Mouse (Mus musculus) monocyte, adult 5-6 weeks (primary cell): ENCODE measurements at regions not wholly inside any gene's neighbourhood (a gene's known extent, or its start where the extent isn't known, plus 50 kb on each side); places are given as distances from the start of the nearest gene placed in this dataset.

Experiments
- ATAC-seq: fragments of 153-309, 156-312 bp; replicated peaks from 2 replicates; pipeline ENCODE4 v1.8.0; 2017; ENCODE audit warnings: mild to moderate bottlenecking; ENCODE audit not compliant: low TSS enrichment, insufficient number of reproducible peaks, severe bottlenecking, poor library complexity, low FRiP score

DNA sequence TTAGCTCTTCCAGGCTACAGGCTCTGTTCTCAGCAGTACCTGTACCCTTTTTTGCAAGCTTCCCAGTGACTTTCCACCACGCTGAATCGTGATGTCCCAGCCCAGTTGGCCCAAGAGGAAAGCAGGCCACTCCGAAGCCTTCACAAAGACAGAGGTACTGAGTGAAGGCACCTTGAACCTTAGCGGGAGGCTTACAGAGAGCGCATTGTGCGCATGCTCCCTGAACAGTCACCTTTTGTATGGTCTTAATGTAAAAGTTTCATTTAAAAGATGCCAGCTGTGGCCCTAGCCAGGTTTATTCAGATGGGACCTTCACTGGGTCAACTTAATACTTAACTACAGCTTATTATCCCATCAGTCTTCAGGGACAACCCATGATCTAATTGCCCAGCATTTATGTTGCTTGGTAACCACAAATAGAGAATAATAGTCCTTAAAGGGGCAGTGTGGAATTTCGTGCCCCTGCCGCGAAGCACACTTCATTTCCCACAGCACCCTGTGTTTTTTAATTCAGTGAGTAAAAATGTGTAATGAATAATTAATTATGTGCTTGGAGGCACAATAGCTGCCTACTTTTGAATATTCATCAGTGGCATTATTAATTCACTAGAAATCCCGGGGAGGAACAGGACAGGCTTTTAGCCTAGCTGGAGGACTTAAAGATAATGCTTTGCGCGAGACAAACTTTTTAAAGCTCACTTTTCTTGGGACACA lies 111.3 kb upstream of the Vrk1 start:
- no peak for ATAC-seq

DNA sequence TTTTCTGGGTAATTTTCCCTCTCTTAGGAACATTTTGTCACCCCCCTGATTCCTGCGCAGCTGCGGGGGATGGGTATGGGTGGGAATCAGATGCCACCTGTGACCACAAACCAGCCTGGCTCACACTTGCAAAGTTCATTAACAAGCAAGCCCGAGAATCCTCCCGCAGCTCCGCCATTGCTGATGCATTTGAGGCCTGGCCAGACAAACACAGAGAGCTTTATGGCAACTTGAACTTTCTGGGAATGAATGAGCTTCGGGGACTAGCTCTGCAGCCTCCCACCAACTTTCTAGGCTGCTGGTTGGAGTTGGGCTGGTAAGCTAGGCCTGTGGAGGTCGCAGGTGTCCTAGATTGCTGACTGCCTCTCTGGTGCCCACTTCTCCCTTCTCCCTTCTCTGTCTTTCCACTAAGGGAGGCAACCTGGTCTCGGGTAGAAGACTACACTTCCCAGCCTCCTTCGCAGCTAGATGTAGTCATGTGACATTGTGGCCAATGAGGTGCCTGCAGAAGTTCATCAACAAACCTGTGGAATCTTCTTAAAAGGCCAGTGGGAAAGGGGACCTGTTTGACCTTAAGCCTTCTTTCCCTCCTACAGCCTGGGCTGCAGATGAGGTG lies 110.6 kb upstream of the Vrk1 start:
- no peak for ATAC-seq

DNA sequence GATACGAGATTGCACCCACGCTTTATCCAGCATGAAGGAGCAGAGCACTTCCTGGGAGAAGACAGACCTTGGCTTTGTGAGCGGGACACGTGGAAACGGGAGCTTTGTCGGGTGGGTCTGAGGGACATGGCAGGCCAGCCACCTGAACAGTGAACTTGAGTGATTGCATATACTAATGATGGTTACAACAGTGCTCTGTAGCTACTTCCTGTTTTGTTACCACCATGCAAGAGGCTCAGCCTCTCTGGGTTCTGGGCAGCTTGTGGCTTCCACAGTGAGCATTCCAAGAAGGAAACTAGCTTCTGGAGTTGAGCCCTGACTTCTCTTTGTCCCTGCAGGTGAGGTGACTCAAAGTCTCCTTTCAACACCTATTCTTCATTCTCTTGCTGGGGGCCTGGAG lies 109.5 kb upstream of the Vrk1 start:
- no peak for ATAC-seq

DNA sequence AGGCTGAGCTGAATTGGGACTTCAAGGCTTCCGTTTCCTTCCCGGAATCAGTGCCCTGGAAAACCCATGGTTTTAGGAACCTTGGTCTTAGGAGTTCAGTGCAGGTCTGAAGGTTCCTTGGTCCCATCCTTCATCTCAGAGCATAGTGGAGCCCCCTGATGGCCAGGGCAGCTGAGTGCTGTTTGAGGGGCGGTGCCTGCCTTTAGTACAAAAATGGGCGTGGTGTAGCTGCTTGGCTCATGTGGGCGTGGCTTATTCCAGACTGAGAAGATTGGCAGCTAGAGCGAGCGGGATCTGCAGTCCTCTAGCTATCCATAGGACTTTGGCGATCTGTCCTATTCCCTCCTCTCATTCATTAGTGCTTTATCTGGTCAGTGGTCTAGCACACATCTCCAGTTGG lies 107.0 kb upstream of the Vrk1 start:
- ATAC-seq, result no peak

DNA sequence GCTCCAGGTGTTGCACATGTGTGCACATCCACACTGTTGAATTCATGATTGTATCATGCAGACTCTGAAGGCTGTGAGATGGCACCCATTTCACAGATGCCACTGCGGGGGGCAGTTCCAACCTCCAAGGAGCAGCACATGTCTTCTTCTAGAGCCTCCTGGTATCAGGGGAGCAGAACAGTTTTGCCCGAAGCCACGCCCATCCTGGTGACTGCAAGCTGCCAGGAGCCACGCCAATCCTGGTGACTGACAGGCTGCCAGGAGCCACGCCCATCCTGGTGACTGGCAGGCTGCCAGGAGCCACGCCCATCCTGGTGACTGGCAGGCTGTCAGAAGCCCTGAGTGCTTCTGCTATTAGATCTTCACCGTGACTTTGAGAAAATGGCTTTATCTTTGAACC lies 103.4 kb upstream of the Vrk1 start:
- ATAC-seq, result no peak

DNA sequence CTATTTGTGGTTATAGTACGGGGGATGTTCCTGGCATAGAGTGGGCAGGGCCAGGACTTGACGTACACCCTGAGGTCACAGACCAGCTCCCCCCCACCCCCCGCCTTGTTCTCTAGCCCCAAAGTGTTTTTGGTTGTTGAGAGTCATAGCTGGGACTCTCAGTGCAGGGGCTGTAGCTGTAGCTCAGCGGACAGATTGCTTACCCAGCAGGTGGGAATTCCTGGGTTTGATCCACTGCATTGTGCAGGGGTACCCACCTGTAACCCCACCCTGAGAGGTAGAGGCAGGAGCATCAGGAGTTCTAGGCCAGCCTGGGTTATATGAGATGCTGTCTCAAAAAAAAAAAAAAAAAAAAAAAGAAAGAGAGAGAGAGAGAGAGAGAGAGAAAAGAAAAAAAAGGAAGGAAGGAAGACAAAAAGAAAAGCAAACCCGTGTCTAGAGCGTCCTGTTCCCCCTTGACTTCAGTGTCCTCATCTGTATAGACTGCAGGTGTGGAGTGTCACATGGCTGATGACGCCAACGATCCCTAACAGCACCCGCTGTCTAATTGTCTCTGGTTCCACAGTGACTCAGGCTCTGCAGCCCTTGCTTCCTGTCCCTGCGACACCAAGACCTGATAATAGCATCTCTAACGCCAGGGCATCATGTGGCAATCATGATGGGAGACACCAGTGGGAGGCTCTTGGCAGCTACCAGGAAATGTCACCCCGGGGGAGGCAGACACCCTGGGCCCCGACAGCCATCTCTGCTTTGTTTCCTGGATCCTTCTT lies 102.0 kb upstream of the Vrk1 start:
- ATAC-seq, result no peak

DNA sequence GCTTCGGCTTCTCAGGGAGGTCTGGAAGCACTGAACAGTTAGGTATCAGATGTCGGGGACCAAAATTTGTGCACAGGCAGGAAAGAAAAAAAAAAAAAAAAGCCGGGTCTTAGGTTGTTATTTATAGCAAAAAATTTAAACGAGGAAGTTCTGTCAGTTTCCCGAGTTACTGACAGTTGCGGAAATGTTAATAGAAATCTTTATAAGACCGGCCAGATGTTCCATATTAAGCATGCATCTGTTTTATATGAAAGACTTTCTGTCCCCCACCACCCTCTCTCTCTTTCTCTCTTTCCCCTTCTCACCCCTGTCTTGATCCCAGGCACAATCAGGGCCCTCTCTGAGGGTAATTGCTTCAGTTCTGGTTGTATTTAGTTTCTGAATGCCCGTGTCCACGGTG lies 98.5 kb upstream of the Vrk1 start:
- no peak for ATAC-seq

DNA sequence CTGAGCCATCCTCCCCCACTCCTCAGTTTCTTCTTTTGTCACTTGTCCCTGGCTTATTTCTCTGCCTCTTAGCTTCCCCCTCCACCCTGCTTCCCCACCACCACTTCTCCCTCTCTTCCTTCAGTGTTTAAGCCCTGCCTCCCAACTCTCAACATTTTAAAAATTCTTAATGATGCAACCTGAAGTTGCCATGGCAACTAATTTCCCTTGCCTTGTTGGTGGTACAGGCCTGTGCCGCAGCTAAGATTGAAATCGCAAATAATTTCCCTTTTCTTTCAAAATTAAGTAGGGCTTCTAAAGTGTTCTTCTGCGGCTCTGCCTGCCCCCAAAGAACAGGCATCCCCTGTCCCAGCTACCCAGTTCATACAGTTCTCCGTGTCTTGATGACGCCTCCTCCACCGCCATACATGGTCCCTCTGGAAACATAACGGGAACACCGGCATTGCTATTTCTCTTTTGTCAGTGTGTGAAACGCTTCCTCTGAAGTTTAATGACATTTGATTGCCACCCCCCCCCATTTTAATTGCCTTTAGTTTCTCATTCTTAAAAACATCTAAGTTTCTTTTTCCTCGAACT lies 92.6 kb upstream of the Vrk1 start:
- no peak for ATAC-seq

DNA sequence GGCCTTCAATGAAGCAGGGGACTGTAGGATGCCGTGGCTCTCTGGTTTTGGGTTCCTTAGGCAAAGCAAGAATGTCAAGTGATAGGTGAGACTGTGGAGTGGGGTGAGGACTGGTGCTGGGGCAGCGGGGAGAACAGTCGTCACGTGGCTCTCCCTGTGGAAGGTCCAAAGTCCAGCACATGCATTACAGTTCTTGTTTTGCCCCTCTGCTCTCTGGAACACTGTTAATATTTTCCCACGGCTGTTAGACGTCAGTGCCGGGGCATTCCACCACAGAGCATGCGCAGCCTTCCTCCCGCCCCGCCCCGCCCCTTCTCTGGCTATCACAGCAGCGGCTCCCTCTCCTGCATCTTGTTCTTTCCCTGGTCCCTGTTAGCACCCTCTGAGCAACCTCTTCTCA lies 91.3 kb upstream of the Vrk1 start:
- no peak for ATAC-seq

DNA sequence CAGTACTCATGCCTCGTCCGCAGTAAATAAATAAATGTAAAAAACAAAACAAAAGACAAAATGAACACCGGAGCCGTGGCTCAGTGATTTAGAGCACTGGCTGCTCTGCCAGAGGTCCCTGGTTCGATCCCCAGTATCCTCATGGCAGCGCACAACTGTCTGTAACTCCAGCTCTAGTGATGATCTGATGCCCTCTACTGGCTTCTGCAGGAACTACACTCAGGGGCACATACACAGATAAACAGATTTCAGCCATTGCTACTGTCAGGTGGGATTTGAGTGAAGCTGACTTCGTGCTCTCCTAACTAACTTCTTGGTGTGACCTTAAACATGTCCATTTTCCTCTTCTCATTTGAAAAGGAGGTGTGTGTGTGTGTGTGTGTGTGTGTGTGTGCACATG lies 82.8 kb upstream of the Vrk1 start:
- no peak for ATAC-seq

DNA sequence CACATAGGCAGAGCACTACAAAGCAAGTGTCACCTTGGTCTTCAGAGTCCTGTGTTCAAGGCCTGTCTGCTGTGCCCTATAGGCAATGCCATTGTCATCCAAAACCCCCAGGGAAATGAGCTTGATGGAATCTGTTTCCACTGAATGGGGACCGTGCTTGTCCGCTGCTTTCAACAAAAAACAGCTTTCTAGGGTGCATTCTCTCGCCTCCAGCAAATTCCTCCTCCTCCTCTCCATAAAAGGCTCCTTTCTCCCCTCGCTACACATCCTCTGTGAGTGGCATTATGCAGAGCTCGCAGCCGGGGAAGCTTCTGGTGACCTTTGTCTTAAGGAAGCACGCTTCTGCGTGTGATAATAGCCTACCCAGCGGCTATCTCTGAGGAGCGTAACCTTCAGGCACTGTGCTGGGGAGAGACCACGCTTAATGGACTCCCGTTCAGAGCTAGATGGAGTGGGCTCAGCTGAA lies 80.5 kb upstream of the Vrk1 start:
- ATAC-seq, result no peak

DNA sequence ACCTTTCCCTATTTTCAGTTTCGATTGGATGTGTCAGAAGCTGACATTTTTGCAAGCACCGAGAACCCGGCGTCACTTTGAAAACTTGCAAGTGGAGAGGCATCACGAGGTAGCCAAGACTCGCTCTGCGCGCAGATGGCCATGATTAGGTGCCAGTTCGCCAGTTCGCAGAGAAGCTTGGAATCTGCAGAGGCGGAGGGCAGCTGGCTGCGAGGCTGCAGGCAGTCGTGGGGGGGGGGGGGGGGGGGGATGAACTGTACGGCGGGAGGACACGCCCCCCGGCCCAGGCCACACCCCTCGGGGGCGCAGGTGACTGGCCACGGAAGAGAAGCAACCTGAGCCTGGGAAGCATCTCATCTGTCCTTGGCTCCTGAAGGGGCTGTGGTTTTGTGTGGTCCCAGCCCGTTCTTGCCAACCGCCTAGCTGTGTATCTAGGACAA lies 74.6 kb upstream of the Vrk1 start:
- no peak for ATAC-seq

DNA sequence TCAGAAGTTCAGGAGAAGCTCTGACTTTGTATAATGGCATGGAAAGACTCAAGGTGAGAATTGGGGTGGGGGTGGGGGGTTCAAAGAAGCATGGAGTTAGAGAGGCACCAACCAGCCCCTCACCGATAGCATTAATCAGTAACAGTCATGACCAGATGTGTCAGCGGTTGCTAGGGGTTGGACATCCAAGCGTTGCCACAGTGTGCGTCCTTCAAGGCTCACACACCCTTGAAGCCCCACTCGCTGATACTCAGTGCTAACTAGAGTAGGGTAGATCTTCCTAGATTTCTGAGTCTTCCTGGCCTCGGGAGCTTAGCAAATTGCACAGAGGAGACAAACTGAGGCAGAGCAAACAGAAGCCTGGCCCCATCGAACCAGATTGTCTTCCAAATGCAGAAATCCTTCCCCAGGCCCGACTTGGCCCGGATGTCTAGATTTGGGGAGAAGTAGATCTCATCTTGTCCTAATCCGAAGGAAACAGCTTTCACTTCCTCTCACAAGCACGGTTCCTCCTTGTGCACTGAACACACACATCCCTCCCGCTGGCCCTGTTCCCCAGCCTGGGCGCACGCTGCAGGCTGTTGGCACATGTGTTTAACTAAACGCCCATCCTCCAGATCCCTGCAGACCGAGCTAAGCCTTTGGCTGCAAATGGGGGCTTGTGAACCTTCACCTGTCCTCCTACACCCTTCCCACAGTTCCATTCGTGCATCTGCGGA lies 73.1 kb upstream of the Vrk1 start:
- ATAC-seq, result peak; percentile 84

DNA sequence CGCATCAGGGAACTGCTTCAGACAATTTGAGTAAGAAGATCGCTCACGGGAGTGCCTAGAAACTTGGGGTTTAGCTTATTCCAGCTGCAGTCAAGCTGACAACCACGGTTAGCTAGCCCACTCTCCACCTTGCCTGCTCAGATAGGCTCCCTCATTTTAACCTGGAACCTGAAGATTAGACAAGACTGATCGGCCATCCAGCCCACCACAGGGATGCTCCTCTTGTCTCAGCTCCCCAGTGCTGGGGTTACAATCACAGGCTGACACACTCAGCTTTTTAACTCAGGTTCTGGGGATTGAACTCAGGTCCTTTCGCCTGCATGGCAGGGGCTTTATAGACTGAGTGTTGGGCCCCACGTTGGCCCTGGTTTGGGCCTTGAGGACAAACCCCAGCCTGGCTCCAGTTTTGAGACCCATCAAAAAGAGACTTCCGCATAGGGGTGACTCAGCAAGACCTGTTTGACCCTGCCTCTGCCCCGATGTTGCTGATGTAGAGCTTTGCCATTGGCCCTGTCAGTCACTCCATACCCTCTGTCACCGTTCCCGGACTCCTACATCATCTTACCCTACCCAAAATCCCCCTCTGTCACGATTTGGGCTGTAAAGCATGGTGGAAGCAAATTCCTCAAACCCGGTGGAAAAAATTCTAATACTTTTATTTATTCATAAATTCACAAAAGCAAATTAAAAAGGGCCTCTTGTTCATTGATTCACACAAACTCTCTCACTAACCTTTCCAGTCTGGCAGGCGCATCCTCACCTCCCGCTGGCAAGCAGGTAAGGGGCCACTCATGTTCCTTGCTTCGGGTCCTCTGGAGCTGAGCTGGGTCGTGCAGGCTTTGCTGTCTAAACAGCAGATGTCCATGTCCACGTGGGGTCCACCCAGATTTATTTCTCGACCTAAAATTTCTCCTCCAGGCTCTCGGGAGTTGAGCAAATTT lies 67.6 kb upstream of the Vrk1 start:
- no peak for ATAC-seq

DNA sequence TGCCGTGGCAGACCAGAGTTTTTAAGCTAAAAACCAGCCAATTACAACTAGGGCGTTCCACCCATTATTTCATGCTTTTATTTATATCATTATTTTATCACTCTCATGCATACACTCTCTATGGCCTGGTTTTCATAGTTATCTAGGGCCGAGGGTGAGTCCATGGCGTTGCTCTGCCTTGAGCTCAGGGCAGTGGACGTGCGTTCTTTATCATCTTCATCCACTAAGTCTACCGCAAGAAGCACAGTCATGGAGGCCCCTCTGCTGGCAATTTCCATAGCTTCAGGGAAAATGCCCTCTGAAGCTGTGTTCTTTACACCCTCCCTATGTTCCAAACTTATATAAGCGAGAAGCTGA lies 67.0 kb upstream of the Vrk1 start:
- ATAC-seq, result no peak

DNA sequence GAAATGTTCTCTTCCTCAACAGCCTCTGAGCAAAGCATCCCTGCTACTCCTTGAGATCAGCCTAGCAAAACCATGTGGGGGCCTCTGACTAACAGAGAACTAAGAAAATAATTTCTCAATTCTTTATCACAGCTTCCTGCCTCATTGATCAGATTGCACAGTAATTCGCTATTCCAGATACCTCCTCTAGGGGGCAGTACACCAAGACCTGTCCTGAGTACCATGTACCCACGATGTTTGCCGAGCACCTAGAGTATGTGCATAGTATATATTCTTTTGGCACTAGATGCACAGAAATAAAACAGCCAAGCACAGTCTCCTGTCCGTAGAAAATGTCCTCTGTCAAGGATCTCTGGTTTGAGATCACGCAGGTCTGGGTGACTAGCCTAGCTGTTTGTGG lies 62.7 kb upstream of the Vrk1 start:
- ATAC-seq, result no peak

DNA sequence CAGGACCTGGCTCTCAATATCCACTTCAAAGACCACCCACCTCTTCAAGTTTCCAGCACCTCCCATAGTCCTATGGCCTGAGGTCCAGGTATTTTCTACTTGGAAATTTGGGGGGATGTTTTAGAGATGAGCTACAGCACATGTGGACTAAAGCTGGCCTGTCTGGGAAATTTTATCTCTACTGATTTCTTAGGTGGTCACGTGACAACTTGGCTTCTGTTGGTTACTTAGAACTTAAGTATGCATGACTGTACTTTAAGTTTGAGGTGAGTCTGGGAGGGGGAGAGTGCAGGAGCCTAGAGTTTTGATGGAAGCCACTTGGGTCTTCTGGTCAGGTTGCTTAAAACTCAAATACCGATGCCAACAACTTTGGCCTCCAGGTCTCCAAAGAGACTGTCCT lies 61.7 kb upstream of the Vrk1 start:
- ATAC-seq, result no peak

DNA sequence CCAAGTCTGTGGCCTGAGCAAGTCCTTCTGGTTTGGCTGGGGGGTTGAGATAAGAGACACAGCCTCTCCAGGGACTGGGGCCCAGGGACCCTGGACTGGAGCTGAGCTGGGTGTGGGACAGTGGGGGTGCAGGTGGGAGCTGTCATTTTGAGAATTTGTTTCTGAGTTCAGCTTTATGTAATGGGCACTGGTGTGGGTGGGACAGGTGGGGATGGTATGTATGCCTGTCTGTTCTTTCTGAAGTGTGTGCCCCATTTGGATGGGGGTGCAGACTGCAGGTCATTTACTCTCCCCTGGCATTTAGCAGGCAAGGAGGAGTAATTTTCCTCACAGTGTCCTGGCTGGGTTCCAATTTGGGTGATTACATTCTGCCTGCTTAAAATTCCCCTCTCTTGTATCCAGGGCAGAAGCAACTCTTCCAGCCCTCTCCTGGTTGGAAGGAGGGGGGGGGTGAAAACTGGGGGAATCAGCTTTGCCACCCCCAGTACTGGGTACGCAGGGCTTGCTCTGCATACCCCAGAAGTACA lies 54.2 kb upstream of the Vrk1 start:
- ATAC-seq, result no peak
